Mouse (Mus musculus): ENCODE data around the gene Il27ra. TPM values are rescaled to one million over a fixed set of nuclear protein-coding genes. Genes with fewer than 3 reads are reported as not detected.
"Not testable (repeated sequence)": the region's sequence is repeated elsewhere in the genome, so short reads cannot be mapped to it uniquely, and the experiment has no call there.

Il27ra gene
- polyA plus RNA-seq, 1 experiment = 7.7 TPM

DNA sequence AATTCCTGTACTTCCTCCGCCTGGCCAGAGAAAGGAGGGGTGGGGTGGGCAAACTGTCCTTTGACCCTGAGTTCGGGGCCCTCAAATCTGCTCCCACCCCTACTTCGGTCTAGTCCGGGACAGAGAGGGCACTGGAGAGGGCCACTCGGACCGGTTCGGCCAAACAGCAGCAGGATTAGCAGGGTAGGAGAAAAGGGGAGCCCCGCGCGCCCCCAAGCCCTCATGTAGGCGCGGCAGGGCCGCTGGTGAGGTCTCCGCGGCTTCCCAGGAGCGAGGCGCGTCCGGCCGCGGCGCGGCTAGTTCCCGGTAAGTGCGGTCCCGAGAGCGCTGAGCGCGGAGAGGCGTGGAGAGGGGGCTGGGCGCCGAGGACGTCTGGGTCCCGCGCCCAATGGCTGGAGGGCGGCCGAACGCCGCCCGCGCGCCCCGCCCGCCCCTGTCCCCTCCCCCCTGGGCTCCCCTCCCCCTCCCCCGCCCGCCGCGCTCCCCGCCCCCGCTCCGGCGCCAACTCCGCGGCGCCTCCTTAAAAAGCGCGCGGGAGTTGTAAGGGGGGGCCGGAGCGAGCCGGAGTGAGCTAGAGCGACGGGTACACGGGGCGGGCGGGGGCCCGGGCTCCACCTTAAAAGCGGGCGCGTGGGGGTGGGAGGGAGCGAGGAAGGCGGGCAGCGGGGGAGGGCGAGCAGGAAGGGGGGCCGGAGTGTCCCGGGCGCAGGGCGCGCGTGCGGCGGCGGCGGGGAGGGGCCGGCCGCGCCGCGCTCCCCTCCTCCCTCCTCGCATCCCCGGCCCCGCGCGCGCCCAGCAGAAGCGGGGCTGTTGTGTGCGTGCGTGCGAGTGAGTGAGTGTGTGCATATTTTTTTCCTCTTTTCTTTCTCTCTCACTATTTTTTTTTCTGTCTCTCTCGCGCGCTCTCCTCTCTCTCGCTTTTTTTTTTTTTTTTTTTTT lies 45.6 kb downstream of the Il27ra start:
- Histone ChIP-seq H3K4me3 (replicated peaks; ENCODE audit: control insufficient read depth, low read depth, low read length) (peak overlapping the region; percentile 75), H3K27ac (ENCODE audit: control insufficient read depth, insufficient read depth, low read depth, low read length, poor library complexity) (peak overlapping the region; percentile 86), H3K4me1 (ENCODE audit: control insufficient read depth, insufficient read depth, low read length) (peaks cover 2% of the 10 kb centered on the region; the same call in 1 of the 2 replicates)
- under 1% methylated on average over 57 of the region's 103 CpGs for WGBS
- TF ChIP-seq CTCF (IDR thresholded peaks at IDR 0.05; ENCODE audit: control insufficient read depth, insufficient read depth, low read length) (no peak), POLR2A (IDR thresholded peaks at IDR 0.05; ENCODE audit: borderline replicate concordance, control insufficient read depth, low read depth, low read length) (peak; percentile 85)

DNA sequence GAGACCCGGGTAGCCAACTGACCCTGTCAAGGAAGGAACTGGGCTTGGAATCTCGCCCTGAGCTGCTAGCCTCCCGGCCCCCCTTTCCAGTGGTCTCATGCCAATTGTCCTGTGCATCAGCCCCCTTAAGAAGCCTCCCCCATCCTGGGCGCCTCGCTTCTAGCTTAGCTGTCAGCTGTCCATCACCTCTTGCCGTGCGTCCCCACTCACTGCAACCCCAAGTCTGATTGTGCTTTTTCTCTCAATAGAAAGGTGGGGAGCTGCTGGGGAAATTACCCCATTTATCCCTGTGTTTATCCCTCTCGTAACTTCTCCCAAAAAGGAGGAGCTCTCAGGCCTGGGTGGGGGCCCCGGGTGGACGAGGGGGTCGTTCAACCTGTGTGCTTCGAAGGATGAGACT lies 46.4 kb downstream of the Il27ra start:
- WGBS = 34% methylated on average over 12 of the region's 12 CpGs
- Histone ChIP-seq H3K4me1 (ENCODE audit: control insufficient read depth, insufficient read depth, low read length) (peaks cover 2% of the 10 kb centered on the region; the same call in 1 of the 2 replicates), H3K4me3 (replicated peaks; ENCODE audit: control insufficient read depth, low read depth, low read length) (no peak overlapping the region), H3K27ac (ENCODE audit: control insufficient read depth, insufficient read depth, low read depth, low read length, poor library complexity) (no peak overlapping the region)
- TF ChIP-seq CTCF (IDR thresholded peaks at IDR 0.05; ENCODE audit: control insufficient read depth, insufficient read depth, low read length) (no peak), POLR2A (IDR thresholded peaks at IDR 0.05; ENCODE audit: borderline replicate concordance, control insufficient read depth, low read depth, low read length) (no peak)

DNA sequence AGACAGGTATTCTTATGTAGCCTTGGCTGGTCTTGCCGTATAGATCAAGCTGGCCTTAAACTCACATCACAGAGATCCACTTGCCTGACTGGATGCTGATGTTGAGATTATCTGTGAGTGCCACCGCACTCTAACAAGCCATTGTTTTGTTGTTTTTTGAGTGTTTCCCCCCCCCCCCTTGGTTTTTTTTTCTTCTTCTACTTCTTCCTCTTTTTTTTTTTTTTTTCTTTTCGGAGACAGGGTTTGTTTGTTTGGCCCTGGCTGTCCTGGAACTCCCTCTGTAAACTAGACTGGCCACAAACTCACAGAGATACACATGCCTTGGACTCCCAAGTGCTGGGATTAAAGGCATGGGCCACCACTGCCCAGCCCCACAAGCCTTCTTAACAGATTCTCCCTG lies 48.4 kb downstream of the Il27ra start:
- 19% methylated on average over 3 of the region's 3 CpGs for WGBS
- no peak for TF ChIP-seq POLR2A (IDR thresholded peaks at IDR 0.05; ENCODE audit: borderline replicate concordance, control insufficient read depth, low read depth, low read length)
- TF ChIP-seq CTCF (IDR thresholded peaks at IDR 0.05; ENCODE audit: control insufficient read depth, insufficient read depth, low read length) = no peak
- H3K4me3 ChIP-seq (replicated peaks; ENCODE audit: control insufficient read depth, low read depth, low read length) = no peak overlapping the region
- H3K27ac ChIP-seq (ENCODE audit: control insufficient read depth, insufficient read depth, low read depth, low read length, poor library complexity) = no peak overlapping the region
- H3K4me1 ChIP-seq (ENCODE audit: control insufficient read depth, insufficient read depth, low read length) = no peaks in the 10 kb centered on the region; the same call in 1 of the 2 replicates

DNA sequence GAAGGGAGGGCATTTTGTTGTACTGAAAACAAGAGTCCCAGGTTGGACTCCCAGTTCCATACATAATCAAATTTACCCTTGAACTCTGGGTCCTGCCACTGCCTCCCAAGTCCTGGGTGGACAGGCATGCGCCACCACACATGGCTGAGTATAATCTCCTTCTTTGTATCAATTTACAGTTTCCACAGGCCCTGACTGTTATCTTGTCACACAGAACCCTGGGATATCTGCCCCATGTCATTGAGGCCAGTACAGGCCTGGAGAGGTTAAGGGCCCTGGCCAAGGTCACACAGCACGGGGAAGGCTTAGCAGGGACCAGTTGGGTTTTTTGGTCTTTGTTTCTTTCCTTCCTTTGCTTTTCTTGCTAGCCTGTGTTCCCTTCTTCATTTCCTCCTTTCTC lies 49.9 kb downstream of the Il27ra start:
- no peak overlapping the region for H3K4me3 ChIP-seq (replicated peaks; ENCODE audit: control insufficient read depth, low read depth, low read length)
- H3K27ac ChIP-seq (ENCODE audit: control insufficient read depth, insufficient read depth, low read depth, low read length, poor library complexity) = no peak overlapping the region
- TF ChIP-seq POLR2A (IDR thresholded peaks at IDR 0.05; ENCODE audit: borderline replicate concordance, control insufficient read depth, low read depth, low read length) (no peak), CTCF (IDR thresholded peaks at IDR 0.05; ENCODE audit: control insufficient read depth, insufficient read depth, low read length) (no peak)
- 57% methylated on average over 2 of the region's 2 CpGs for WGBS
- H3K4me1 ChIP-seq (ENCODE audit: control insufficient read depth, insufficient read depth, low read length) = no peaks in the 10 kb centered on the region

DNA sequence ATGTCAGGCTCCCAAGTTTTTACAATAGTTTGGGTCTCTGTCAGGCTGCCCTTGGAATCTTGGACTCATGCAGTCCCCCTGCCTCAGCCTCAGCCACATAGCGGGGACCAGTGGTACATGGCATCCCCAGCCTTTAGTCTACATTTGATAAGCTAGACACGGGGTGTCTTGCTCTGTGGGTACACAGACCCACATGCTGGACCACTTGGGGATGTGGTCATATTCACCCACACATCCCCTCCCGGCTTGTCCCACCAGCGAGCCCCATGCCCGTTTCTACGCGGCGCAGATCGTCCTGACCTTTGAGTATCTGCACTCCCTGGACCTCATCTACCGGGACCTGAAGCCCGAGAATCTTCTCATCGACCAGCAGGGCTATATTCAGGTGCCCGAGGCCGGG lies 52.2 kb downstream of the Il27ra start:
- TF ChIP-seq CTCF (IDR thresholded peaks at IDR 0.05; ENCODE audit: control insufficient read depth, insufficient read depth, low read length) = no peak
- no peak for TF ChIP-seq POLR2A (IDR thresholded peaks at IDR 0.05; ENCODE audit: borderline replicate concordance, control insufficient read depth, low read depth, low read length)
- H3K27ac ChIP-seq (ENCODE audit: control insufficient read depth, insufficient read depth, low read depth, low read length, poor library complexity) = no peak overlapping the region
- no peaks in the 10 kb centered on the region for H3K4me1 ChIP-seq (ENCODE audit: control insufficient read depth, insufficient read depth, low read length)
- 89% methylated on average over 14 of the region's 14 CpGs for WGBS
- H3K4me3 ChIP-seq (replicated peaks; ENCODE audit: control insufficient read depth, low read depth, low read length) = no peak overlapping the region

DNA sequence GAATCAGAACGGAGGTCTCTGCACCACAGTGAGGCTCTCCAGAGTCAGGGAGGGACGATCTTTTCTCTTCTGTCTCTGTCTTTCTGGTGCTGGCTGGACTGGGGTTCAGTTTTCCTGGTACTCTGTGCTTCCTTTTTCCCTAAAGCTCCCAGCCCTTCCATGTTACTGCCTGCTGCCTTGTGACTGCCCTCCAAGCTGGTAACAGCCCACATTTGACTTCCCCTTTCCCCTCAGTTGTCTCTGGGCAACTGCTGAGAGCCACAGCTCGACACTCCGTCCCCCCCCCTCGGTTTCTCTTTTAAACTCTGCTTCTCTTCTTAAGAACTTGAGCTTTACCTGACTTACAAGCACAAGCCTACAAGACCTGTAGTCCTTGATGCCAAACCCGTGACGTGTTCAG lies 53.1 kb downstream of the Il27ra start:
- no peaks in the 10 kb centered on the region for H3K4me1 ChIP-seq (ENCODE audit: control insufficient read depth, insufficient read depth, low read length)
- no peak overlapping the region for H3K27ac ChIP-seq (ENCODE audit: control insufficient read depth, insufficient read depth, low read depth, low read length, poor library complexity)
- TF ChIP-seq CTCF (IDR thresholded peaks at IDR 0.05; ENCODE audit: control insufficient read depth, insufficient read depth, low read length) (no peak), POLR2A (IDR thresholded peaks at IDR 0.05; ENCODE audit: borderline replicate concordance, control insufficient read depth, low read depth, low read length) (no peak)
- WGBS = 25% methylated on average over 7 of the region's 7 CpGs
- H3K4me3 ChIP-seq (replicated peaks; ENCODE audit: control insufficient read depth, low read depth, low read length) = no peak overlapping the region

DNA sequence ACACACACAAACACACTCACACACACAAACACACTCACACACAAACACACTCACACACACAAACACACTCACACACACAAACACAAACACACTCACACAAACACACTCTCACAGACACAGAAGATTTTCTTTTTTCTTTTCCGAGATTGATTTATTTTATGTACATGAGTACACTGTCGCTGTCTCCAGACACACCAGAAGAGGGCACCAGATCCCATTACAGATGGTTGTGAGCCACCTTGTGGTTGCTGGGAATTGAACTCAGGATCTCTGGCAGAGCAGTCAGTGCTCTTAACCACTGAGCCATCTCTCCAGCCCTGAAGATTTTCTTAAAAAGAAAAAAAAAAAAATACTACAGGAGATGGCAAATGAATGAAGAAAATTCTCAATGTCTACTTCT lies 59.2 kb downstream of the Il27ra start:
- not testable (repeated sequence) for H3K27ac ChIP-seq (ENCODE audit: control insufficient read depth, insufficient read depth, low read depth, low read length, poor library complexity)
- 91% methylated on average over 2 of the region's 2 CpGs for WGBS

DNA sequence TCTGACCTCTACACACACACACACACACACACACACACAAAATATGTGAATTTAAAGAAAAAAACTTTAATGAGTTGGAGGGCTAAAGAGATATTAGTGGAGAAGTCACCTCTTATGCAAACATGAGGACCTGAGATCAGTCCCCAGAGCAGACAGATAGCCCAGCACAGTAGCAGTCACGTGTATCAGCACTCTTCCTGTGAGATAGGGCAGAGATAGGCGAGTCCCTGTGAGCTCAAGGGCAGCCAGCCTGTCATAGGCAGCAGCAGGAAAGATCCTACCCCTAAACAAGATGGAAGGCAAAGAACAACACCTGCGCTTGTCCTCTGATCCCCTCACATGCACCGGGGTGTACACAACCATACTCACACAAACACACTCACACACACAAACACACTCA lies 59.9 kb downstream of the Il27ra start:
- Histone ChIP-seq H3K4me1 (ENCODE audit: control insufficient read depth, insufficient read depth, low read length) (no peaks in the 10 kb centered on the region; the same call in 1 of the 2 replicates), H3K27ac (ENCODE audit: control insufficient read depth, insufficient read depth, low read depth, low read length, poor library complexity) (no peak overlapping the region), H3K4me3 (replicated peaks; ENCODE audit: control insufficient read depth, low read depth, low read length) (no peak overlapping the region)
- TF ChIP-seq POLR2A (IDR thresholded peaks at IDR 0.05; ENCODE audit: borderline replicate concordance, control insufficient read depth, low read depth, low read length) (no peak), CTCF (IDR thresholded peaks at IDR 0.05; ENCODE audit: control insufficient read depth, insufficient read depth, low read length) (no peak)
- WGBS = 67% methylated on average over 4 of the region's 4 CpGs

More for the DNA sequence above, 59.2 kb downstream of the Il27ra start:
- H3K4me3 ChIP-seq (replicated peaks; ENCODE audit: control insufficient read depth, low read depth, low read length); H3K4me1 ChIP-seq (ENCODE audit: control insufficient read depth, insufficient read depth, low read length): not testable (repeated sequence)

Measured in bone marrow, adult 2 months (tissue).